In genomic region chr4:125728091-125728863, GRCm38 (mm10) we compare ENCODE assay signal across 10 mouse cellular contexts.
DNase-seq lines count a peak whose midpoint lies in the region; ATAC-seq and TF ChIP-seq lines count a peak whose summit lies in the region.
"Had no signal": no experiment of that assay in that cellular context is flagged by ENCODE, and none has a peak within 500 bp of the region (broad histone marks: within the 10 kb centered on the region; RNA-seq: fewer than 3 reads in every experiment).

No protein-coding gene starts in this region.

- TF ChIP-seq POLR2A in ES-Bruce4 (IDR thresholded peaks at IDR 0.05; ENCODE audit: insufficient read depth, low read length): no peak

- H3K4me2 ChIP-seq in forebrain, embryonic 11.5 days (ENCODE audit: low read depth, low read length, severe bottlenecking): no peak overlapping the region
- no peak overlapping the region for H3K4me2 ChIP-seq in forebrain, postnatal 0 days (ENCODE audit: low read depth)
- H3K4me2 ChIP-seq in hindbrain, embryonic 11.5 days (replicated peaks; ENCODE audit: low read depth, low read length): peak overlapping the region; percentile 39
- H3K4me2 ChIP-seq in midbrain, embryonic 13.5 days (replicated peaks): peak overlapping the region; percentile 51
- H3K4me2 ChIP-seq: intestine, embryonic 15.5 days had no signal

- TF ChIP-seq EP300 in ES-Bruce4 (IDR thresholded peaks at IDR 0.05; ENCODE audit: insufficient read depth, low read depth, low read length): peak; percentile 63; the same call in 1 of the 2 replicates

- ATAC-seq in forebrain, embryonic 11.5 days (replicated peaks; ENCODE audit: low FRiP score): no peak
- ATAC-seq in forebrain, postnatal 0 days: no peak
- no peak for ATAC-seq in hindbrain, embryonic 11.5 days (ENCODE audit: low FRiP score)
- no peak for ATAC-seq in midbrain, embryonic 13.5 days
- ATAC-seq in erythroid progenitor cell, adult 5-6 weeks (replicated peaks; ENCODE audit: low FRiP score, poor library complexity, severe bottlenecking): no peak
- ATAC-seq: intestine, embryonic 15.5 days had no signal

- DNase-seq in forebrain, embryonic 11.5 days (ENCODE audit: low spot score): peak; percentile 42
- no peak for DNase-seq in forebrain, postnatal 0 days
- DNase-seq in hindbrain, embryonic 11.5 days (ENCODE audit: low spot score): peak; percentile 50
- no peak for DNase-seq in spleen, adult 18-20 months
- DNase-seq in gastrocnemius, postnatal 10 days: no peak

- no peak for TF ChIP-seq CTCF in forebrain, postnatal 0 days (IDR thresholded peaks at IDR 0.05; ENCODE audit: low read depth)
- TF ChIP-seq CTCF in ES-Bruce4 (IDR thresholded peaks at IDR 0.05; ENCODE audit: low read depth, low read length): no peak

- peaks cover 20% of the 10 kb centered on the region; the same call in 1 of the 2 replicates for H3K4me1 ChIP-seq in forebrain, embryonic 11.5 days (replicated peaks; ENCODE audit: control insufficient read depth, insufficient read depth, low read length)
- no peaks in the 10 kb centered on the region for H3K4me1 ChIP-seq in forebrain, postnatal 0 days (ENCODE audit: insufficient read depth)
- peaks cover 10% of the 10 kb centered on the region for H3K4me1 ChIP-seq in ES-Bruce4 (ENCODE audit: control insufficient read depth, insufficient read depth, low read length)
- H3K4me1 ChIP-seq in hindbrain, embryonic 11.5 days (replicated peaks; ENCODE audit: control insufficient read depth, insufficient read depth, low read length): peaks cover 11% of the 10 kb centered on the region; the same call in 1 of the 2 replicates
- H3K4me1 ChIP-seq in midbrain, embryonic 13.5 days (replicated peaks): peaks cover 41% of the 10 kb centered on the region
- H3K4me1 ChIP-seq: heart, embryonic 12.5 days; intestine, embryonic 15.5 days had no signal

- no peak overlapping the region for H3K4me3 ChIP-seq in forebrain, embryonic 11.5 days (ENCODE audit: low read depth, low read length)
- H3K4me3 ChIP-seq in forebrain, postnatal 0 days (ENCODE audit: low read depth, low read length): no peak overlapping the region
- H3K4me3 ChIP-seq in ES-Bruce4 (ENCODE audit: low read depth, low read length): peak overlapping the region; percentile 32
- peak overlapping the region; percentile 25 for H3K4me3 ChIP-seq in hindbrain, embryonic 11.5 days (ENCODE audit: low read depth, low read length)
- peak overlapping the region; percentile 23 for H3K4me3 ChIP-seq in midbrain, embryonic 13.5 days (replicated peaks)
- H3K4me3 ChIP-seq: intestine, embryonic 15.5 days had no signal

- H3K36me3 ChIP-seq in forebrain, embryonic 11.5 days (ENCODE audit: control insufficient read depth, insufficient read depth, low read length): no peaks in the 10 kb centered on the region
- no peaks in the 10 kb centered on the region for H3K36me3 ChIP-seq in forebrain, postnatal 0 days (ENCODE audit: insufficient read depth)
- H3K36me3 ChIP-seq in ES-Bruce4 (ENCODE audit: control insufficient read depth, insufficient read depth, low read length, poor library complexity, severe bottlenecking): no peaks in the 10 kb centered on the region
- no peaks in the 10 kb centered on the region for H3K36me3 ChIP-seq in hindbrain, embryonic 11.5 days (ENCODE audit: control insufficient read depth, insufficient read depth, low read length)
- no peaks in the 10 kb centered on the region for H3K36me3 ChIP-seq in midbrain, embryonic 13.5 days
- H3K36me3 ChIP-seq: heart, embryonic 12.5 days; intestine, embryonic 15.5 days had no signal

- H3K27ac ChIP-seq in forebrain, embryonic 11.5 days (ENCODE audit: low read depth, low read length): no peak overlapping the region
- H3K27ac ChIP-seq in forebrain, postnatal 0 days (ENCODE audit: low read depth, low read length): no peak overlapping the region
- H3K27ac ChIP-seq in ES-Bruce4 (ENCODE audit: insufficient read depth, low read length): peak overlapping the region; percentile 74
- H3K27ac ChIP-seq in hindbrain, embryonic 11.5 days (ENCODE audit: low read depth, low read length): peak overlapping the region; percentile 80
- H3K27ac ChIP-seq in midbrain, embryonic 13.5 days: peak overlapping the region; percentile 47; the same call in 1 of the 2 replicates
- H3K27ac ChIP-seq: intestine, embryonic 15.5 days had no signal

- peaks cover 31% of the 10 kb centered on the region for H3K27me3 ChIP-seq in forebrain, embryonic 11.5 days (ENCODE audit: control insufficient read depth, insufficient read depth, low read length)
- H3K27me3 ChIP-seq in forebrain, postnatal 0 days (ENCODE audit: insufficient read depth, low read length): peaks cover 28% of the 10 kb centered on the region
- H3K27me3 ChIP-seq in ES-Bruce4 (ENCODE audit: control insufficient read depth, insufficient read depth, low read length, poor library complexity, severe bottlenecking): no peaks in the 10 kb centered on the region
- peaks cover 5% of the 10 kb centered on the region for H3K27me3 ChIP-seq in hindbrain, embryonic 11.5 days (ENCODE audit: control insufficient read depth, insufficient read depth, low read length)
- peaks cover 63% of the 10 kb centered on the region for H3K27me3 ChIP-seq in midbrain, embryonic 13.5 days

- WGBS in forebrain, embryonic 11.5 days: 4% methylated on average over 15 of the region's 15 CpGs
- WGBS in forebrain, postnatal 0 days: 21% methylated on average over 15 of the region's 15 CpGs
- 8% methylated on average over 15 of the region's 15 CpGs for WGBS in hindbrain, embryonic 11.5 days
- 12% methylated on average over 15 of the region's 15 CpGs for WGBS in midbrain, embryonic 13.5 days

- no peak overlapping the region for H3K9ac ChIP-seq in forebrain, embryonic 11.5 days (ENCODE audit: low read length)
- H3K9ac ChIP-seq in forebrain, postnatal 0 days: no peak overlapping the region
- H3K9ac ChIP-seq in ES-Bruce4 (ENCODE audit: low read depth, poor library complexity, severe bottlenecking): no peak overlapping the region
- H3K9ac ChIP-seq in hindbrain, embryonic 11.5 days (ENCODE audit: low read depth, low read length): peak overlapping the region; percentile 65
- peak overlapping the region; percentile 15; the same call in 1 of the 2 replicates for H3K9ac ChIP-seq in midbrain, embryonic 13.5 days (replicated peaks)
- H3K9ac ChIP-seq: heart, embryonic 12.5 days; intestine, embryonic 15.5 days had no signal

- no peaks in the 10 kb centered on the region for H3K9me3 ChIP-seq in forebrain, embryonic 11.5 days (ENCODE audit: control insufficient read depth, low read length)
- H3K9me3 ChIP-seq in forebrain, postnatal 0 days (ENCODE audit: low read length): no peaks in the 10 kb centered on the region
- no peaks in the 10 kb centered on the region for H3K9me3 ChIP-seq in ES-Bruce4 (replicated peaks; ENCODE audit: control insufficient read depth, insufficient read depth, low read length, poor library complexity, severe bottlenecking)
- no peaks in the 10 kb centered on the region for H3K9me3 ChIP-seq in hindbrain, embryonic 11.5 days (ENCODE audit: control insufficient read depth, low read length)
- H3K9me3 ChIP-seq in midbrain, embryonic 13.5 days: no peaks in the 10 kb centered on the region
- H3K9me3 ChIP-seq: heart, embryonic 12.5 days; intestine, embryonic 15.5 days had no signal

Comparison
In these comparisons a context has a peak if more than half of its experiments do, and no peak if none do; other contexts are left out.
1. DNase-seq: peak in forebrain, embryonic 11.5 days (single experiment) and hindbrain, embryonic 11.5 days (single experiment); none in forebrain, postnatal 0 days (single experiment), spleen, adult 18-20 months (0 of 2) and gastrocnemius, postnatal 10 days (single experiment).
2. H3K27ac ChIP-seq: peak in ES-Bruce4 (single experiment), hindbrain, embryonic 11.5 days (single experiment) and midbrain, embryonic 13.5 days (single experiment); none in forebrain, embryonic 11.5 days (single experiment) and forebrain, postnatal 0 days (single experiment).
3. H3K4me2 ChIP-seq: peak in hindbrain, embryonic 11.5 days (single experiment) and midbrain, embryonic 13.5 days (single experiment); none in forebrain, embryonic 11.5 days (single experiment) and forebrain, postnatal 0 days (single experiment).
4. H3K4me3 ChIP-seq: peak in ES-Bruce4 (single experiment), hindbrain, embryonic 11.5 days (single experiment) and midbrain, embryonic 13.5 days (single experiment); none in forebrain, embryonic 11.5 days (single experiment) and forebrain, postnatal 0 days (single experiment).
5. H3K9ac ChIP-seq: peak in hindbrain, embryonic 11.5 days (single experiment) and midbrain, embryonic 13.5 days (single experiment); none in forebrain, embryonic 11.5 days (single experiment), forebrain, postnatal 0 days (single experiment) and ES-Bruce4 (single experiment).